ENCODE assay signal across 8 mouse cellular contexts in genomic region chr1:157410937-157411336, GRCm38 (mm10). TPM values are rescaled to one million over a fixed set of nuclear protein-coding genes. Genes with fewer than 3 reads are reported as not detected.
DNase-seq lines count a peak whose midpoint lies in the region; ATAC-seq and TF ChIP-seq lines count a peak whose summit lies in the region.

No protein-coding gene starts in this region.

- no peaks in the 10 kb centered on the region for H3K36me3 ChIP-seq in hindbrain, embryonic 15.5 days
- H3K36me3 ChIP-seq in myocyte (ENCODE audit: control insufficient read depth, insufficient read depth) = no peaks in the 10 kb centered on the region

- no peaks in the 10 kb centered on the region for H3K27me3 ChIP-seq in hindbrain, embryonic 15.5 days
- H3K27me3 ChIP-seq in myocyte (ENCODE audit: control insufficient read depth, insufficient read depth, insufficient read length) = no peaks in the 10 kb centered on the region

- TF ChIP-seq POLR2A in brain, embryonic 14.5 days (IDR thresholded peaks at IDR 0.05; ENCODE audit: borderline replicate concordance, extremely low read depth, insufficient read depth, insufficient read length, poor library complexity, severe bottlenecking) = no peak
- no peak for TF ChIP-seq POLR2A in myocyte (IDR thresholded peaks at IDR 0.05; ENCODE audit: insufficient read length, low read depth)

- peak overlapping the region; percentile 87 for H3K4me2 ChIP-seq in hindbrain, embryonic 15.5 days
- peak overlapping the region; percentile 93 for H3K4me2 ChIP-seq in myocyte (ENCODE audit: low read depth)

- no peak for TF ChIP-seq CTCF in brain, embryonic 14.5 days (IDR thresholded peaks at IDR 0.05; ENCODE audit: borderline replicate concordance, extremely low read depth, insufficient read depth, insufficient read length)

- peak overlapping the region; percentile 81 for H3K9ac ChIP-seq in hindbrain, embryonic 15.5 days

- peak overlapping the region; percentile 28 for H3ac ChIP-seq in myocyte (ENCODE audit: control insufficient read depth, insufficient read length)

- ATAC-seq in hindbrain, embryonic 15.5 days (ENCODE audit: low FRiP score, low read depth) = no peak

- peak; percentile 12 for DNase-seq in kidney, postnatal 10 days
- DNase-seq in kidney, postnatal 36 days = no peak
- peak; percentile 28 for DNase-seq in brain, embryonic 14.5 days (ENCODE audit: low read depth)
- no peak for DNase-seq in right cerebral cortex, adult 2 months (ENCODE audit: low spot score in 2 of 2)
- DNase-seq in spleen, postnatal 4 days (ENCODE audit: low spot score in 2 of 2) = no peak
- DNase-seq in spleen, adult 18-20 months = no peak

- no peaks in the 10 kb centered on the region for H3K9me3 ChIP-seq in hindbrain, embryonic 15.5 days

- 0 out of 2 replicates have a peak overlapping the region, but pooled peaks have one; percentile 97 for H3K27ac ChIP-seq in hindbrain, embryonic 15.5 days (replicated peaks)

- 10% methylated on average over 8 of the region's 8 CpGs for WGBS in hindbrain, embryonic 15.5 days

- peaks cover 61% of the 10 kb centered on the region for H3K79me2 ChIP-seq in myocyte (ENCODE audit: control insufficient read depth, insufficient read depth)

- peaks cover 21% of the 10 kb centered on the region for H3K4me1 ChIP-seq in hindbrain, embryonic 15.5 days (replicated peaks)

- H3K4me3 ChIP-seq in hindbrain, embryonic 15.5 days = peak overlapping the region; percentile 96
- peak overlapping the region; percentile 35 for H3K4me3 ChIP-seq in myocyte

TF ChIP-seq in myocyte, 11 proteins besides CTCF, POLR2A, EP300 and RAD21:
- TF ChIP-seq MAX (IDR thresholded peaks at IDR 0.05; ENCODE audit: low read depth) (no peak), SRF (IDR thresholded peaks at IDR 0.05; ENCODE audit: control insufficient read depth, insufficient read length, low read depth) (no peak), REST (IDR thresholded peaks at IDR 0.05; ENCODE audit: insufficient read depth, insufficient read length) (no peak), TCF12 (IDR thresholded peaks at IDR 0.05; ENCODE audit: insufficient read depth, poor library complexity, severe bottlenecking) (no peak), USF1 (IDR thresholded peaks at IDR 0.05; ENCODE audit: low read depth) (no peak), POLR2AphosphoS2 (IDR thresholded peaks at IDR 0.05; ENCODE audit: insufficient read length, low read depth) (no peak), TCF3 (IDR thresholded peaks at IDR 0.05; ENCODE audit: insufficient read length, low read depth) (no peak), MYOD1 (IDR thresholded peaks at IDR 0.05; ENCODE audit: control insufficient read depth in 1 of 3, insufficient read length in 2 of 3, low read depth in 2 of 3) (no peak), E2F4 (IDR thresholded peaks at IDR 0.05; ENCODE audit: insufficient read depth) (no peak), MYOG (IDR thresholded peaks at IDR 0.05; ENCODE audit: control insufficient read depth in 1 of 3, insufficient read depth in 1 of 3, insufficient read length in 2 of 3, low read depth in 2 of 3) (no peak), CEBPB (IDR thresholded peaks at IDR 0.05; ENCODE audit: insufficient read depth, poor library complexity, severe bottlenecking) (no peak)

RNA-seq across cellular contexts. Expression of gene Rasal2, which starts 1.5 kb away (rescaled TPM):
- 29.5 and 39.9 TPM in 2 replicates for polyA plus RNA-seq in brain, embryonic 14.5 days (2012; rRNA removed)
- polyA plus RNA-seq in hindbrain, embryonic 15.5 days (2015; fragmentation: Nextera tagmentation; extraction: Ambion mirVana) = 41.2 and 42.4 TPM in 2 replicates
- 4.1 TPM for polyA plus RNA-seq in myocyte (2012; fragmentation: generic; extraction: Trizol)

RNA-seq across cellular contexts. Expression of gene Cryzl2, which starts 47.4 kb away (rescaled TPM):
- polyA plus RNA-seq in brain, embryonic 14.5 days (2012; rRNA removed) = 9.1 and 10.4 TPM in 2 replicates
- 6.8 and 8.6 TPM in 2 replicates for polyA plus RNA-seq in hindbrain, embryonic 15.5 days (2015; fragmentation: Nextera tagmentation; extraction: Ambion mirVana)
- 0.12 TPM for polyA plus RNA-seq in myocyte (2012; fragmentation: generic; extraction: Trizol)

Comparison
In these comparisons a context has a peak if more than half of its experiments do, and no peak if none do; other contexts are left out.
1. DNase-seq: peak in kidney, postnatal 10 days (single experiment) and brain, embryonic 14.5 days (single experiment); none in kidney, postnatal 36 days (0 of 2), right cerebral cortex, adult 2 months (0 of 2), spleen, postnatal 4 days (0 of 2) and spleen, adult 18-20 months (0 of 2).